Mouse (Mus musculus): Measurements from ENCODE around the gene Cbx8.

Gene Cbx8

DNA sequence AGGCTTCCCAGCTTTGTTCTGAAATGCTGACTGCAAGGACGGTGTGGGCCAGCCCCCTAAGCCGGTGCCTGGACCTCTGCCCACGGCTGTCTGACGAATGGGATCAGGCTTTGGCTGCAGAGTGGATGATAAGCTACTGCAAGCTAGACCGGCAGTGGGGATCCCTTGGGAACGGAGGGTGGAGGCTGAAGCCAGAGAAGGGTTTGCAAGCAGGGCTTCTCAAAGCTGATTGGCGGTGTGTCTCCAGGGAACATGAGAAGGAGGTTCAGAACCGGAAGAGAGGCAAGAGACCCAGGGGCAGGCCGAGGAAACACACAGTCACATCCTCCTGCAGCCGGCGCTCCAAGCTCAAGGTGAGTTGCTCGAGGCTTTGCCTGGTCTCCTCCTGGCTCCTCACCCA is 14.6 kb downstream of the Cbx8 start:
- DNase-seq, result no peak

DNA sequence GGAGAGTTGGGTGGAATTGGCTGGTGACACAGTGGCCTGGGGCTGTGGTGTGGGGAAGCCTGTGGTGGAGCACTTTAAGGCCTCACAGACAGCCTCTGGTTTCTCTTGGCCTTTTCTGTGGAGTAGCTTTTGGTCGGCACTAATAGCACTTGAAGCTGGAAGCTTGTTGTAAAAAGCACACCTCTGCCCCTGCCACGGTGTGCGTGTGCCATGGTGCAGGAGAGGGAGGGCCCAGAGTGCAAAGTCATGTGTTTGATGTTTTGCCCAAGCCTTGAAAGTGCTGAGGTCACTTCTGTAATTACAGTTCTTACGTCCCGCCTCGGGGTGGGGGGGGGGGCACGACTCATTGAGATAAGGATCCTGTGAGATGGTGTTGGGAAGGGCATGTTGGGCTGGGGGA is 16.5 kb downstream of the Cbx8 start:
- no peak for DNase-seq

DNA sequence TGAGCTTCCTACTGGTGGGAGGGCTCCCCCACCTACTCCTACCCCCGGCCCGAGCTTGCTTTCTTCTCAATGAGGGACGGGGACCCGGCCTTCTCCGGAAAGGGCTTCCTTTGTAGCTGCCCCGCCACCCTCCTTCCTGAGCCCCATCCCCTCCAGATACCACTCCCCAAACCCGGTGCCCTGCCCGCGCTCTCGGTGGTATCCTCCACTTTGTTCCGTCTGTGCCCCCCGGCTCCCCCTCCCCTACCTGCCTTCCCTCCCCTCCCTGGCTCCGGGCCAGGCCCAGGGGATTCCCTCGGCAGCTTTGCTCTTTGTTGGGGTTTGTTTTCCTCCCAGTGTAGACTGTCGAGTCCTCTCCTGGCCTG is 17.2 kb downstream of the Cbx8 start:
- DNase-seq, result peak; percentile 62

DNA sequence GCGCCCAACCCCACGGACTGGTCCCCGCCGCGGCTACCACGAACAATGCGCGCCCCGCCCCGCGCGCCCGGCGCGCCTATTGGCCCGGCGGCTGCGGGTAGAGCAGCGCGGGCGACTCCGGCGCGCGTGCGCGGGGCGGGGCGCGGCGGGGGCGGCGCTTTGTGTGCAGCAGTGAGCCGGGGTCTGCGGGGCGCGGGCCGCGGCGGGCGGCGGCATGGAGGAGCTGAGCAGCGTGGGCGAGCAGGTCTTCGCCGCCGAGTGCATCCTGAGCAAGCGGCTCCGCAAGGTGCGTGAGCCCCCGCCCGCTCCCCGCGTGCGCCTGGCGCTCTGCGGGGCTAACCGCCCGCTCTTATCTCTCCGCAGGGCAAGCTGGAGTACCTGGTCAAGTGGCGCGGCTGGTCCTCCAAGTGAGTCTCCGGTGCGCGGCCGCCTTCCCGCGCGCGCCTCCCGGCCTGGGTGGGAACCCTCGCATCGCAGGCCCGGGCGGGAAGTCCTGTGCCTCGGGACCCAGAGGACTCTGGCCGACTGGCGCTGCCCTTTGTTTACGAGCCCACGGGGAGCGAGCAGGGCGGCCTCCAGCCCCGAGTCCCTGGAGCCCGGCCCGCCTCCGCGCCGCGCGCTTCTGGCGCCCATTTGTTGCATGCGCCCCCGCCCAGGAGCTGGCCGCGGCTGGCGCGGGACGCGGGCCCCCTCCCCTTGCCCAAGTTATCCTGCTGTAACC is 17.7 kb downstream of the Cbx8 start, which contains the start of gene Cbx2:
Cbx2 (plus strand) TSS at position 68 of the 721 bp plus-strand sequence.
- peak; percentile 92 for DNase-seq

DNA sequence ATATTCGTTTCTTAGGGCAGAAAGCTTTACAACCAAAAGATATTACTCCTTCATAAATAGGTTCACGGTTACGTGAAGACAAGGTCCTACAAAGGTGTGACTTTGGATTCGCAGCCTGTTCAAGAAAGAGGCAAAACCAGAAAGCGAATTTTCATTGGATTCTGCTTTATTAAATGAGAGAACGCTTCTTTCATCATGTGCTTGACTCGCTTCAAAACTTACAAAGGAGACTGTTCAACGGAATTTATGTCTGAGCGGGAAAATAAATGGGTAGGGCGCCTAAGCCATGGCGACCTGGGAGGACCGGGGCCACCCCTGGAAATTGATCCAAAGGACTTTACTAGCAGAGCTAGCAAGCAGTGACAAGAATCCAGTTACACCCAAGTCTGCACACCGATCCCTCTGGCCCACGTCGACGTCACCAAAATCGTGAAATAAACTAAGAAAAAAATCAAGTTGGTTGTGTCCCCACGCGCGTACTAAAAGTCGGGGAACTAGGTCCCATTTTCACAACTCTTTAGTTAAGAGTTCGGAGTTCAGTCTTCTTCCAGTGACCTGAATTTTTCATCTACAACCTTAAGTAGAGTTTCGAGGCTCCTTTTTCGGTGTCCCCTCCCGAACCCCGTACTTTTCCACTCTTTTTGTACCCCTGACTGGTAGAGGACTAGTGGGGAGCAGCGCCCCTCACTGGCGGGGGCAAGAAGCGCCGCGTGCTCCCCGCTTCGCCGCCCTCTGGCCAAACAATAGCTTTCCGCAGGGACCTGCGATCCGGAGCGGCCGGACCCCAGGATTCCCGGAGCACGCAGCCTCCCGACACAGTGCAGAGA is 18.5 kb downstream of the Cbx8 start:
- no peak for DNase-seq

DNA sequence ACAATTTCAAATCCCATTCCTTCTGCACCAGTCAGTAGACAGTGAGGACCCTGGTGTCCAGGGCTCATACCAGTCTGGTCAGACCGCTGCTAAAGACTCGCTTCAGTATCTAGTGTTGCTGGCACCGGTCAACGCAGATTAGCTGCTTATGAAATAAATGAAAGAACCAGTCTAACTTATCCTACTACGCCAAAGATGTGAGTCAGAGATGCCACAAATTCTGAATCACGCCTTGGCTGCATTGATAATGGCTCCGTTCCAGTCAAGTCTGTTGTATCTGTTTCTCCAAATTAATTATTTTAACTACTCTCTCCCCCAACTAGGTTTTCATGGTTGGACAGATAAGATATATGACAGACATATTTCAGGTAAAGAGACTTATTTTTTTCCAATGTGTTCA is 19.6 kb downstream of the Cbx8 start:
- no peak for DNase-seq

DNA sequence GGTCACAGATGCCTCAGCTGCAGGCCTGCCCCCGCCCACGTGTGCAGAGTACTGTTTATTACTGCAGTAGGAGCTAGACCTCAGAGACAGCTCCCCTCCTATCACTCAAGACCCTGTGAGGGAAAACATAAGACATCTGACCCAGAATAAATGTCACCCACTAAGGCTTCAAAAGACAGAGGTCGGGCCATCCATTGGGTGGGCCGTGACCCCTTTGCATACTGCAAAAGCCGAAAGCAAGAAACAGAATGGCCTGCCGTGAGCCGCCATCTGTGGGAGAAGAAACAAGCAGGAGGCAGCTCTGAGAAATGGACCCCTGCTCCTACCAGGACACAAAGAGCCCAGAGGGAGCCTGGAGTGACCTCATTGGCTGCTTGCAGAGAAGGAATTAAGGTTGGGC is 23.3 kb downstream of the Cbx8 start:
- no peak for DNase-seq

GRCm38 (mm10) chr11:119014455-119014854 is 26.3 kb downstream of the Cbx8 start:
- DNase-seq, result no peak

GRCm38 (mm10) chr11:119007461-119008456 is 33.0 kb downstream of the Cbx8 start:
- peak; percentile 52 for DNase-seq

- DNase-seq, result no peak
Measured at GRCm38 (mm10) chr11:119006462-119006861, 34.3 kb downstream of the Cbx8 start.

DNA sequence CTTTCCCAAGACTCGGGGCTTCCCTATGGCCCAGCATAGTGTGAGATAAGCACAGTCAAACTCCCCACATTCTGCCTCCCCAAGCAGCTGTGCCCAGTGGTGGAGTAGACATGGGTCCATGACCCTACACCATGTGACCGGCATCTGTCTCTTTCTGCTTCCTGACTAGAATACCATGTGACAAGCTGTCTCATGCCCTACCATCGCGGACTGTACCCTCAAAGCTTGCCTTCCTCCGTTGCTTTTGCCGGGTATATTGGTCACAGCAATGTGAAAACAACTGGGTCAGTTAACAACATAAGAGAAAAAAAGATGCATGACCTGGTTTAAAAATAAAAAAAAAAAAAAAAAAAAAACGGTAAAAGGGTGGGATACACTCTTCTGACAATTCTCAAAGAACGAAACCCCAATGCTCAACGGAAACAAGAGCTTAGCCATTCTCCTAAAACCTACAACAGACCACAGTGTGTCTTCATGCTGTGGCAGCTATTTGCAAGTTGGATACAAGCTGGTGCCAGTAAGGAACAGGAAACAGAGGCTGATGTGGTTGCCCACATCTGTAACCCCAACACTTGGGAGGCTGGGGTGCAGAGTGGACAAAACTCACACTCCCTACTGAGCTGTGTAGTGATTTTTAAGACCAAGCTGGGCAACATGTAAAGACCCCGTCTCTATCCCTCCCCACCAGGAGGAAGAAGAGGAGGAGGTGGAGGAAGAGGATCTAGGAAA is 35.1 kb downstream of the Cbx8 start:
- DNase-seq, result no peak

GRCm38 (mm10) chr11:119001493-119002128 is 39.2 kb downstream of the Cbx8 start:
- DNase-seq, result no peak

GRCm38 (mm10) chr11:119000877-119001276 is 39.9 kb downstream of the Cbx8 start:
- DNase-seq, result no peak

- no peak for DNase-seq
Measured at GRCm38 (mm10) chr11:118999361-118999804, 41.4 kb downstream of the Cbx8 start.

DNA sequence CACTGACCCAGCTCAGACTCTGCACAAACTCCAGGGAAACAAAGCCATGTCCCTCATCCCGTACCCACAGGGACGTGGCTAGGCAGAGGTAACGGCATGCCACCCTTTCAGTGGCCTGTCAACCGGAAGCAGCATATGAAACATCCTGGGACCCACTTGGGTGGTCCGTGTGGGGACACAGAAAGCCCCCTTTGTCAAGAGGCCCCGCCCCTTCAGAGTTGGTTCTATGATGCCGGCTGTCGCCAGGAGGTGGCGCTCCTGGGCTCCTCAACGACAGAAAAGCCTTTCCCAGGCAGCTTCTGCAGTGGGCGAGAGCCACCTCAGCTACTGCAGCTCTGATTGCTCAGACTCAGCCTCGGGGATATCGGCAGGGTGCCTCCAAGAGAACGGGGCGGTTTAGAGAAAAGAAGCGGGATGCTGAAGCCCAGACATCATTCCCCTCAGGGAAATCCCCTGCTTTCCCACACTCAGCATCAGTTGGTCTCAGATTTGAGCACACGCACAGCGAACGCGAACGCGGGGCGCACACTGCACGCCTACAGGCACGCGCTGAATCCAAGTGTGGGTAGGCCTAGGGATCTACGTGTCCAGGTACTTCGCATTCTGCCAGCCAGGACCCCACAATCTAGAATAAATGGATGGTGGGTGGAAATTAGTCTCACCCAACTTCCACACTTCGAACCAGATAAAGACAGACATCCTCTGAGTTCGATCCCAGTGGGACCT is 42.1 kb downstream of the Cbx8 start:
- DNase-seq, result peak; percentile 86

DNA sequence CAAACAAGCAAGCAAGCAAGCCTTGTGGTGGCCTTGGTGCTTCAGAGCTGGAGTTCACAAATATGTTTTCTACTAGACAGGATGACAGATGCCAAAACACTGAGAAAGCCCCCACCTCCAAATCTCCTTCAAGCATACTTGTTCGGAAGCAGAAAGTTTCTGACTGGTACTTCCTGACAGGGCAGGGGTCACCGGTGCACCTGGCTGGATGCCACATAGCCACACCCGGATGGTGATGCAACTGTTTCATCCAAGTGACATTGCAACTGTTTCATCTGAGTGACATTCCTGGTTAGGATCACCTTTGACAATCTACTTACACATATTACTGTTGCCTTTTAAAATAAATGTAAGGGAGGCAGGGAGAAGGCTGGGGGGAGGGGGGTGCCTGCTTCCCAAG is 43.6 kb downstream of the Cbx8 start:
- DNase-seq, result no peak

GRCm38 (mm10) chr11:118995448-118995847 is 45.3 kb downstream of the Cbx8 start:
- no peak for DNase-seq

- peak; percentile 84 for DNase-seq
Measured at GRCm38 (mm10) chr11:118992781-118993180, 48.0 kb downstream of the Cbx8 start.

- no peak for DNase-seq
Measured at GRCm38 (mm10) chr11:118987999-118988398, 52.8 kb downstream of the Cbx8 start, which contains the start of gene Enpp7. Enpp7 (plus strand) TSS chr11:118988188.

All from thymus, postnatal 25 days (tissue).